Mouse (Mus musculus) cerebellum, adult 9-10 months (tissue): ENCODE measurements around the gene Six5.
A peak's percentile ranks its signal among the peaks of the same experiment; 100 is the strongest.

Experiments used
- DNase-seq: peaks from one replicate; pipeline ENCODE4 v3.0.0; 2022

Gene Six5

GRCm38 (mm10) chr7:19098811-19099210, 4.4 kb downstream of the Six5 start:
- no peak for DNase-seq

GRCm38 (mm10) chr7:19100290-19100689, 5.9 kb downstream of the Six5 start:
- DNase-seq: no peak

GRCm38 (mm10) chr7:19103741-19104140, 9.3 kb downstream of the Six5 start:
- no peak for DNase-seq

- DNase-seq: no peak
Observed at GRCm38 (mm10) chr7:19104486-19104885, 10.1 kb downstream of the Six5 start.

GRCm38 (mm10) chr7:19107436-19107835, 13.0 kb downstream of the Six5 start:
- no peak for DNase-seq

GRCm38 (mm10) chr7:19109565-19109964, 15.2 kb downstream of the Six5 start:
- no peak for DNase-seq

GRCm38 (mm10) chr7:19118028-19118771, 23.8 kb downstream of the Six5 start, which contains the start of gene Gm4969:
TSS of gene Gm4969 (minus strand) at chr7:19118368.
- peak; percentile 85 for DNase-seq

- DNase-seq: peak; percentile 82
Observed at GRCm38 (mm10) chr7:19119083-19119482, 24.7 kb downstream of the Six5 start.

GRCm38 (mm10) chr7:19119631-19120429, 25.4 kb downstream of the Six5 start, which contains the start of gene Fbxo46:
TSS of gene Fbxo46 (plus strand) at chr7:19119859.
- peak; percentile 97 for DNase-seq

- peak; percentile 48 for DNase-seq
Observed at GRCm38 (mm10) chr7:19121686-19122085, 27.3 kb downstream of the Six5 start.

- DNase-seq: peak; percentile 6
Observed at GRCm38 (mm10) chr7:19124713-19125112, 30.3 kb downstream of the Six5 start.

- DNase-seq: peak; percentile 17
Observed at GRCm38 (mm10) chr7:19127744-19128143, 33.4 kb downstream of the Six5 start.

GRCm38 (mm10) chr7:19129396-19129795, 35.0 kb downstream of the Six5 start:
- DNase-seq: peak; percentile 46

GRCm38 (mm10) chr7:19130657-19131056, 36.3 kb downstream of the Six5 start:
- DNase-seq: peak; percentile 67

- peak; percentile 99 for DNase-seq
Observed at GRCm38 (mm10) chr7:19131324-19131848, 37.0 kb downstream of the Six5 start.

GRCm38 (mm10) chr7:19136168-19136567, 41.8 kb downstream of the Six5 start:
- DNase-seq: no peak

GRCm38 (mm10) chr7:19136673-19137334, 42.4 kb downstream of the Six5 start:
- DNase-seq: no peak

- DNase-seq: no peak
Observed at GRCm38 (mm10) chr7:19137380-19137779, 43.0 kb downstream of the Six5 start.

- no peak for DNase-seq
Observed at GRCm38 (mm10) chr7:19146793-19147192, 52.4 kb downstream of the Six5 start.

- DNase-seq: no peak
Observed at GRCm38 (mm10) chr7:19147497-19148045, 53.2 kb downstream of the Six5 start.
